Mouse (Mus musculus) MN1 (cell line): ENCODE measurements at regions not wholly inside any gene's neighbourhood (a gene's known extent, or its start where the extent isn't known, plus 50 kb on each side); places are given as distances from the start of the nearest gene placed in this dataset.

Source experiments
- DNase-seq: peaks from one replicate; pipeline ENCODE4 v3.0.0-alpha.2; 2016; ENCODE audit warnings: low spot score

DNA sequence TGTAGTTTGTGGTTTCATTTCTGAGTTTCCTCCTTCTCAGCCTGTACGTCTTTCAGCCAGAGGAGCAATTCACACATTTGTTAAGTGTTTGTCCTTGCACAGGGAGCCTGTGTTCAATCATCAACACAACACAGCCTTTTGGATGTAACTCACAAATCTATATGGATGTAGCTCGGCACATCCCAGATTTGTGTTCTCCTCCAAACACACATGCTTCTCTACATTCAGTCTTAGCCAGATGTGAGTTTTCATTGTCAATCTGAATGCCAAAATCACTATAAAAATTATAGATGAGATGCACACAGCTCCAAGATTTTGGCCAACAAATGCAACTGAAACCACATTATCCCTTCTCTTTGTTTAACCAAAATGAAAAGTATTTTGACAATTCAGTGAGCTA is 380.9 kb downstream of the Gm9195 start:
- no peak for DNase-seq

GRCm38 (mm10) chr14:72091579-72091978 is 400.1 kb downstream of the Gm9195 start:
- DNase-seq, result no peak

- DNase-seq, result peak; percentile 40
Observed at GRCm38 (mm10) chr14:72081473-72081872, 410.2 kb downstream of the Gm9195 start.

- no peak for DNase-seq
Observed at GRCm38 (mm10) chr14:72064111-72064812, 427.4 kb downstream of the Gm9195 start.

- DNase-seq, result no peak
Observed at GRCm38 (mm10) chr14:72042881-72043236, 448.8 kb downstream of the Gm9195 start.

GRCm38 (mm10) chr14:72042112-72042880 is 449.3 kb downstream of the Gm9195 start:
- DNase-seq, result peak; percentile 45

- DNase-seq, result no peak
Observed at GRCm38 (mm10) chr14:72030396-72030795, 461.2 kb downstream of the Gm9195 start.

GRCm38 (mm10) chr14:72027362-72028020 is 464.1 kb downstream of the Gm9195 start:
- no peak for DNase-seq

GRCm38 (mm10) chr14:72004371-72004770 is 487.3 kb downstream of the Gm9195 start:
- no peak for DNase-seq

- no peak for DNase-seq
Observed at GRCm38 (mm10) chr14:72002205-72003138, 489.2 kb downstream of the Gm9195 start.

- no peak for DNase-seq
Observed at GRCm38 (mm10) chr14:71973016-71973415, 518.6 kb downstream of the Gm9195 start.

GRCm38 (mm10) chr14:71972521-71972920 is 519.1 kb downstream of the Gm9195 start:
- no peak for DNase-seq

- no peak for DNase-seq
Observed at GRCm38 (mm10) chr14:71967646-71968045, 524.0 kb downstream of the Gm9195 start.

GRCm38 (mm10) chr14:71963389-71964169 is 528.1 kb downstream of the Gm9195 start:
- no peak for DNase-seq

GRCm38 (mm10) chr14:71948701-71949100 is 542.9 kb downstream of the Gm9195 start:
- no peak for DNase-seq

- no peak for DNase-seq
Observed at GRCm38 (mm10) chr14:71937157-71937485, 554.5 kb downstream of the Gm9195 start.

GRCm38 (mm10) chr14:71936373-71937156 is 555.1 kb downstream of the Gm9195 start:
- no peak for DNase-seq

- no peak for DNase-seq
Observed at GRCm38 (mm10) chr14:71915964-71916363, 575.7 kb downstream of the Gm9195 start.

DNA sequence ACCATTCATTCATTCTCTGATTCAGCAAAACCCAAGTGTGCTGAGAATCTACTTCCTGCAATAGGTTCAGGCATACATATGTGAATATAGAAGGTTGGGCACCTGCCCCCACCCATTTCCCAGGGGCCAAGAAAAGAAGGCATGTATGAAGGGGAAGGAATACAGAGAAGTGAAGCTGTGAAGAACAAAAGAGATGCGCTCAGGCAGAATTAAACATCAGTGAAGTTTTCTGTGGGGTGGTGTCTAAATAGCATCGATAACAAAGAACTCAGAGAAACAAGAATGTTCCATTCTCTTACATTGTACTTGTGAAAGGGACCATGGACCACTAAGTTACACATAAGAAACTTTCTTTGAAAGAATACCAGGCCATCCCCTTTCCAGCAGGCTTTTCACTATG is 580.7 kb downstream of the Gm9195 start:
- DNase-seq, result no peak

DNA sequence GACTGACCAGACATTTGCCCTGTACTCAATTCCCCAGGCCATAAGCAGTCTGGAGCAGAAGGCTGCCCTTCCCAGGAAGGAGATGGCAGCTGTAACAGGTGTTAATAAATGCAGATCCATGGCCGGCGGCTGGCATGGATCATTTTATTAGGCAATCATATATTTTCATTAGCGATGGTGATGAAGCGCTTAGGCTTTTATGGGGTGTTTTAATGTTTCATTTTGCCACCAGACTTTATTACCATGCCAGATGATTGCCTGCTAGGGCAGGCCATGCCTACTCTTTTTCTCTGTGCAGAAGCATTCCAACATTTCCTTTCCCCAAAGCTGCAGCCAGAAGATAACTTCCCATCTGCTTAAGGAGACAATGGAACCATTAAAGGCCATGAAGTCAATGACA is 596.2 kb downstream of the Gm9195 start:
- DNase-seq, result peak; percentile 50
